Mouse (Mus musculus): ENCODE data around the gene Fkbp10.
A peak's percentile ranks its signal among the peaks of the same experiment; 100 is the strongest.

The Fkbp10 gene

GRCm38 (mm10) chr11:100471352-100472196 lies 56.1 kb downstream of the Fkbp10 start:
- DNase-seq (ENCODE audit: low spot score in 2 of 2) = no peak

GRCm38 (mm10) chr11:100472197-100472934 lies 56.9 kb downstream of the Fkbp10 start, which contains the start of gene Klhl11:
Gene Klhl11, minus strand, starts transcription at chr11:100472741.
- peak; percentile 91 to 93 for DNase-seq (ENCODE audit: low spot score in 2 of 2)

- DNase-seq (ENCODE audit: low spot score in 2 of 2) = no peak
Observed at GRCm38 (mm10) chr11:100472935-100473295, 57.4 kb downstream of the Fkbp10 start.
